25 mouse cellular contexts compared by ENCODE assay signal in the genomic region with DNA sequence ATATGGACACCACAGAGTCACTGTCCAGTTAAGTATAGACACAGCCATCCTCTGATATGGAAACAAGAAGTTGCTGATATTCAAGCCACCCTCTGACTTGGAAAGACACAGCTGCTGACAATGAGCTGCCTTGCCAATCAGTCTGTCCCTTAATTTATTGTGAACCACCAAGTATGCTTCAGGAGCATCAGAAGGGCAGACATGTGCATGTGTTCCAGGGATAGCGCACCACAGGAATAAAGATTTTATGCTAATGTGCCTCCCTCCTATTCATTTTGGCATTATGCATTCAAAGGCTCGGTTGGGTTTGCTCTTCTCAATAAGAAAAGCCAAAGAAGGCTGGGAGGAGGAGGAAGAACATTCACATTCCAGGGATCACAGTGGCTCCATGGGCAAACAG.
A peak's percentile ranks its signal among the peaks of the same experiment; 100 is the strongest.
DNase-seq lines count a peak whose midpoint lies in the region; ATAC-seq and TF ChIP-seq lines count a peak whose summit lies in the region.
"Had no signal": no experiment of that assay in that cellular context is flagged by ENCODE, and none has a peak within 500 bp of the region (broad histone marks: within the 10 kb centered on the region; RNA-seq: fewer than 3 reads in every experiment).

No protein-coding gene starts in this region.

- H3K9me3 ChIP-seq in forebrain, postnatal 0 days (ENCODE audit: low read length) = no peaks in the 10 kb centered on the region
- no peaks in the 10 kb centered on the region for H3K9me3 ChIP-seq in forebrain, embryonic 12.5 days
- H3K9me3 ChIP-seq in hindbrain, embryonic 15.5 days = no peaks in the 10 kb centered on the region
- H3K9me3 ChIP-seq in midbrain, embryonic 14.5 days (ENCODE audit: control insufficient read depth, low read length) = no peaks in the 10 kb centered on the region
- H3K9me3 ChIP-seq: limb, embryonic 15.5 days; lung, embryonic 15.5 days; megakaryocyte, embryonic 14.5 days; neural tube, embryonic 13.5 days had no signal

- H3K9ac ChIP-seq in forebrain, postnatal 0 days = no peak overlapping the region
- no peak overlapping the region for H3K9ac ChIP-seq in forebrain, embryonic 12.5 days
- no peak overlapping the region for H3K9ac ChIP-seq in hindbrain, embryonic 15.5 days
- H3K9ac ChIP-seq in midbrain, embryonic 14.5 days (replicated peaks; ENCODE audit: low read length) = no peak overlapping the region
- H3K9ac ChIP-seq: limb, embryonic 15.5 days; liver, embryonic 14.5 days; lung, embryonic 15.5 days; neural tube, embryonic 13.5 days had no signal

- H3K4me2 ChIP-seq in forebrain, postnatal 0 days (ENCODE audit: low read depth) = no peak overlapping the region
- no peak overlapping the region for H3K4me2 ChIP-seq in forebrain, embryonic 12.5 days
- no peak overlapping the region for H3K4me2 ChIP-seq in hindbrain, embryonic 15.5 days
- H3K4me2 ChIP-seq in midbrain, embryonic 14.5 days (ENCODE audit: low read length) = no peak overlapping the region
- H3K4me2 ChIP-seq: limb, embryonic 15.5 days; lung, embryonic 15.5 days; neural tube, embryonic 13.5 days had no signal

- no peaks in the 10 kb centered on the region for H3K4me1 ChIP-seq in forebrain, postnatal 0 days (ENCODE audit: insufficient read depth)
- peaks cover 9% of the 10 kb centered on the region for H3K4me1 ChIP-seq in forebrain, embryonic 12.5 days
- no peaks in the 10 kb centered on the region; the same call in 1 of the 2 replicates for H3K4me1 ChIP-seq in hindbrain, embryonic 15.5 days (replicated peaks)
- H3K4me1 ChIP-seq in midbrain, embryonic 14.5 days (ENCODE audit: control insufficient read depth, insufficient read depth, low read length) = peaks cover 3% of the 10 kb centered on the region; the same call in 1 of the 2 replicates
- H3K4me1 ChIP-seq: limb, embryonic 15.5 days; megakaryocyte, embryonic 14.5 days; neural tube, embryonic 13.5 days had no signal

- no peak for DNase-seq in forebrain, postnatal 0 days
- peak; percentile 57 for DNase-seq in brain, embryonic 14.5 days (ENCODE audit: low read depth)
- peak; percentile 31 for DNase-seq in midbrain, embryonic 14.5 days
- DNase-seq in cerebellum, adult 9-10 months = no peak
- DNase-seq: adrenal gland, postnatal 36 days; cerebellum, adult 11 months; cerebellum, postnatal 36 days; embryo, embryonic 11 days; gastrocnemius, postnatal 25 days; heart, adult 2 months; kidney, adult 2 months; left cerebral cortex, postnatal 4 days; lung, postnatal 36 days; right cerebral cortex, postnatal 4 days; thymus, postnatal 14 days had no signal

- TF ChIP-seq CTCF in forebrain, postnatal 0 days (IDR thresholded peaks at IDR 0.05; ENCODE audit: low read depth) = no peak
- TF ChIP-seq CTCF in brain, embryonic 14.5 days (IDR thresholded peaks at IDR 0.05; ENCODE audit: borderline replicate concordance, extremely low read depth, insufficient read depth, insufficient read length) = no peak

- no peak overlapping the region for H3K4me3 ChIP-seq in forebrain, postnatal 0 days (ENCODE audit: low read depth, low read length)
- no peak overlapping the region for H3K4me3 ChIP-seq in forebrain, embryonic 12.5 days (replicated peaks)
- no peak overlapping the region for H3K4me3 ChIP-seq in hindbrain, embryonic 15.5 days
- H3K4me3 ChIP-seq in midbrain, embryonic 14.5 days (replicated peaks; ENCODE audit: low read depth, low read length) = no peak overlapping the region
- H3K4me3 ChIP-seq: heart, adult 2 months; limb, embryonic 15.5 days; lung, embryonic 15.5 days; megakaryocyte, embryonic 14.5 days; myocyte; neural tube, embryonic 13.5 days had no signal

- ATAC-seq in forebrain, postnatal 0 days = peak; percentile 16; the same call in 1 of the 2 replicates
- no peak for ATAC-seq in forebrain, embryonic 12.5 days (ENCODE audit: low FRiP score)
- ATAC-seq in hindbrain, embryonic 15.5 days (ENCODE audit: low FRiP score, low read depth) = peak; percentile 56; the same call in 1 of the 2 replicates
- no peak for ATAC-seq in midbrain, embryonic 14.5 days (ENCODE audit: low FRiP score, low TSS enrichment)
- ATAC-seq in megakaryocyte-erythroid progenitor cell, adult 5-6 weeks (replicated peaks; ENCODE audit: low FRiP score, low TSS enrichment, poor library complexity, severe bottlenecking) = no peak

- 12% methylated on average over 2 of the region's 2 CpGs for WGBS in forebrain, postnatal 0 days
- WGBS in forebrain, embryonic 12.5 days = 21% methylated on average over 2 of the region's 2 CpGs
- 24% methylated on average over 2 of the region's 2 CpGs for WGBS in hindbrain, embryonic 15.5 days
- 4% methylated on average over 2 of the region's 2 CpGs for WGBS in midbrain, embryonic 14.5 days

- no peaks in the 10 kb centered on the region for H3K36me3 ChIP-seq in forebrain, postnatal 0 days (ENCODE audit: insufficient read depth)
- no peaks in the 10 kb centered on the region for H3K36me3 ChIP-seq in forebrain, embryonic 12.5 days (replicated peaks)
- H3K36me3 ChIP-seq in hindbrain, embryonic 15.5 days = no peaks in the 10 kb centered on the region
- no peaks in the 10 kb centered on the region for H3K36me3 ChIP-seq in midbrain, embryonic 14.5 days (ENCODE audit: control insufficient read depth, insufficient read depth, low read length)
- H3K36me3 ChIP-seq: limb, embryonic 15.5 days; lung, embryonic 15.5 days; neural tube, embryonic 13.5 days had no signal

- H3K27me3 ChIP-seq in forebrain, postnatal 0 days (ENCODE audit: insufficient read depth, low read length) = no peaks in the 10 kb centered on the region
- H3K27me3 ChIP-seq in forebrain, embryonic 12.5 days = no peaks in the 10 kb centered on the region
- no peaks in the 10 kb centered on the region for H3K27me3 ChIP-seq in hindbrain, embryonic 15.5 days
- H3K27me3 ChIP-seq in midbrain, embryonic 14.5 days (ENCODE audit: control insufficient read depth, insufficient read depth, low read length) = no peaks in the 10 kb centered on the region
- H3K27me3 ChIP-seq: limb, embryonic 15.5 days; lung, embryonic 15.5 days; neural tube, embryonic 13.5 days had no signal

- TF ChIP-seq POLR2A in brain, embryonic 14.5 days (IDR thresholded peaks at IDR 0.05; ENCODE audit: borderline replicate concordance, extremely low read depth, insufficient read depth, insufficient read length, poor library complexity, severe bottlenecking) = no peak

- H3K27ac ChIP-seq in forebrain, postnatal 0 days (ENCODE audit: low read depth, low read length) = no peak overlapping the region
- no peak overlapping the region for H3K27ac ChIP-seq in forebrain, embryonic 12.5 days
- H3K27ac ChIP-seq in hindbrain, embryonic 15.5 days (replicated peaks) = no peak overlapping the region
- H3K27ac ChIP-seq in midbrain, embryonic 14.5 days (replicated peaks; ENCODE audit: low read depth, low read length) = no peak overlapping the region
- H3K27ac ChIP-seq: heart, adult 2 months; kidney, postnatal 0 days; limb, embryonic 15.5 days; liver, embryonic 14.5 days; lung, embryonic 15.5 days; neural tube, embryonic 13.5 days had no signal

Comparison
In these comparisons a context has a peak if more than half of its experiments do, and no peak if none do; other contexts are left out.
1. ATAC-seq: peak in forebrain, postnatal 0 days (single experiment) and hindbrain, embryonic 15.5 days (single experiment); none in forebrain, embryonic 12.5 days (single experiment), midbrain, embryonic 14.5 days (single experiment) and megakaryocyte-erythroid progenitor cell, adult 5-6 weeks (single experiment).
2. DNase-seq: peak in brain, embryonic 14.5 days (single experiment) and midbrain, embryonic 14.5 days (single experiment); none in forebrain, postnatal 0 days (single experiment) and cerebellum, adult 9-10 months (single experiment).